Mouse (Mus musculus): ENCODE measurements around the gene Gnb1l. TPM values are rescaled to one million over a fixed set of nuclear protein-coding genes. Genes with fewer than 3 reads are reported as not detected.

Gnb1l gene
- polyA plus RNA-seq, 1 experiment from 2014 or later = 15.7 TPM

DNA sequence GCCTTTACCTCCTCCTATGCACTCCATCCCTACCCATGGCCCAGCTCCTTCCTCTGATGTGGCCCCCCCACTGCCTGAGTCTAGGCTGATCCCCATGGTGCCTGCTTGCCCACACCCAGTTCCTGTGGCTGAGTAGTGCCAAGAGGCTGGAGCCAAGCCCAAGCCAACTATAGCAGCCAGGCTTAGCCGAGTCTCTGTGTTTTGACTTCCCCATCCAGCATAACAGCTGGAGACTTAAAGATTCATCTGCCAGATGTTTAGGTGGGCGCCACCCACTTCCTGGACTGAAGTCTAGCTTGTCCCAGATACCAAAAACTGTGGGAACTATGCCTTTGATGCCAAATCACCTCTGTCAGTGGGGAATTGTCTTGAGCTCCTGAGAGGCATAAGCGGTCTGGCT is 34.2 kb upstream of the Gnb1l start:
- peaks cover 2% of the 10 kb centered on the region; the same call in 1 of the 2 replicates for H3K36me3 ChIP-seq
- WGBS = 49% methylated on average over 3 of the region's 3 CpGs
- H3K4me1 ChIP-seq = peaks cover 20% of the 10 kb centered on the region
- no peak overlapping the region for H3K4me2 ChIP-seq
- no peaks in the 10 kb centered on the region for H3K27me3 ChIP-seq
- H3K9ac ChIP-seq = no peak overlapping the region
- H3K4me3 ChIP-seq = no peak overlapping the region
- no peaks in the 10 kb centered on the region for H3K9me3 ChIP-seq
- no peak overlapping the region for H3K27ac ChIP-seq
- no peak for ATAC-seq (ENCODE audit: borderline replicate concordance, extremely low read depth, low FRiP score, low TSS enrichment)

DNA sequence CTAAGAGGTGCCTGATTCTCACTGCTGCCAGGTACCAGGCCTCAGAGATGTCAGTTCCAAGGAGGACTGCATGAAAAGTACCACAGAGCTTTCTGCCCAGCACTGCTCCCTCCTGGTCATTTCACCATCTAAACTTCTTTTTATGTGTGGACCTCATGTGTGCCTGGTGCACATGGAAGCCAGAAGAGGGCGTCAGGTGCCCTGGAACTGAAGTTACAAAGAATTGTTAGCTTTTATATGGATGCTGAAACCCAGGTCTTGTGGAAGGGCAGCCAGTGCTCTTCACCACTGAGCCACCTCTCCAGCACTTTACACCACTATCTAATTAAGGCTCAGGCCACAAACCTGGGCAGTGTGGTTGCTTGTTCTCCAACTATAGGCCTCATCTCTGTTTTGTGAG is 27.7 kb upstream of the Gnb1l start:
- H3K9me3 ChIP-seq = no peaks in the 10 kb centered on the region

DNA sequence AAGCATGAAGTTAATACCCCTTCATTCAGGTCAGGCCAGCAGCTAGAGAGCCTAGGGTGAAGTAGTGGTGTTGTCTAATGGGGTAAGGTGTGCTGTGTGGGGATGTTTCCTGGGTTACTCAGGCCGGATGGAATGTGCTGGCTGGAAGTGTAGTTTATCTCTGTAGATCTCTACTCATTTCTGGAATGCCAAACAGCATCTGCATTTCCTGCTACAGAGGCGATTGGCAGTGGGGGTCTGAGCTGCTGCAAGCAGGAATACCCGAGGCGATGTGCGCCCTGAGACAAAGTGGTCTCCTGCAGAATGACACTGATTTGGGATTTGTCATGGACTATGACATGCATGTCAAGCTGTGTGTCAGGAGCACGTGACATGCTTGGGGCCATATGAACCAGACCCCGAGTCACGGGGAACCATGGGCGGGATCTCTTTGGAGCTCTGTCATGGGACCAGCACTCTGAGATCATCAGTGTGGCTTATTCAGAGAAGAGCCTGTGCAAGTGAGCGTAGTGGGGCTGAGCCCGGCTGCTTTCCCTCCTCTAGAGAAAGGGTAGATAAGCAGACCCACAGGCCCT is 27.0 kb upstream of the Gnb1l start:
- Histone ChIP-seq H3K27ac (no peak overlapping the region), H3K36me3 (peaks cover 5% of the 10 kb centered on the region; the same call in 1 of the 2 replicates)
- ATAC-seq (ENCODE audit: borderline replicate concordance, extremely low read depth, low FRiP score, low TSS enrichment) = no peak

More for the DNA sequence above, 27.7 kb upstream of the Gnb1l start:
- Histone ChIP-seq H3K9ac (no peak overlapping the region), H3K27ac (no peak overlapping the region), H3K4me2 (no peak overlapping the region), H3K36me3 (peaks cover 5% of the 10 kb centered on the region; the same call in 1 of the 2 replicates), H3K4me1 (peaks cover 10% of the 10 kb centered on the region), H3K4me3 (no peak overlapping the region), H3K27me3 (no peaks in the 10 kb centered on the region)
- 36% methylated on average over 1 of the region's 1 CpGs for WGBS
- no peak for ATAC-seq (ENCODE audit: borderline replicate concordance, extremely low read depth, low FRiP score, low TSS enrichment)

DNA sequence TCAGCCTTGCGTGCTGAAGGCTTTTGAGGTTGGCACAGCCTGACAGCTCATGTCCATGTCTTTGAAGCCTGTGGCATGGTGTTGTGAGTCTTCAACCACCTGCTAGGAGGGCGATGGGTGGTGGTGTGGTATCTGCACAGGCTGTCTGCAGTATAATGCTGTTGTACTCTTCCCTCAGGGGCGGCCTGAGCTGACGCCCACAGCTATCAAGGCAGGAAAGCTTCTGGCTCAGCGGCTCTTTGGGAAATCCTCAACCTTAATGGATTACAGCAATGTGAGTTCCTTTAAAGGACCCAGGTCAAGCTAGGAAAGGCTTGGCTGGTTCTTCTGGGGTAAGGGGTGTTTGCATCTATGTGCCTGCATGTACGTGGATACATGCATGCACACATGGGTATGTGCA is 26.5 kb upstream of the Gnb1l start:
- H3K4me2 ChIP-seq = no peak overlapping the region
- H3K27me3 ChIP-seq = no peaks in the 10 kb centered on the region
- H3K36me3 ChIP-seq = peaks cover 5% of the 10 kb centered on the region; the same call in 1 of the 2 replicates
- WGBS = 85% methylated on average over 6 of the region's 6 CpGs
- H3K4me3 ChIP-seq = no peak overlapping the region
- ATAC-seq (ENCODE audit: borderline replicate concordance, extremely low read depth, low FRiP score, low TSS enrichment) = no peak
- H3K27ac ChIP-seq = no peak overlapping the region
- H3K9me3 ChIP-seq = no peaks in the 10 kb centered on the region
- H3K9ac ChIP-seq = no peak overlapping the region
- peaks cover 10% of the 10 kb centered on the region for H3K4me1 ChIP-seq

More for the DNA sequence above, 27.0 kb upstream of the Gnb1l start:
- Histone ChIP-seq H3K9ac (no peak overlapping the region), H3K4me3 (no peak overlapping the region), H3K4me2 (no peak overlapping the region), H3K4me1 (peaks cover 10% of the 10 kb centered on the region), H3K9me3 (no peaks in the 10 kb centered on the region), H3K27me3 (no peaks in the 10 kb centered on the region)
- 66% methylated on average over 11 of the region's 11 CpGs for WGBS

DNA sequence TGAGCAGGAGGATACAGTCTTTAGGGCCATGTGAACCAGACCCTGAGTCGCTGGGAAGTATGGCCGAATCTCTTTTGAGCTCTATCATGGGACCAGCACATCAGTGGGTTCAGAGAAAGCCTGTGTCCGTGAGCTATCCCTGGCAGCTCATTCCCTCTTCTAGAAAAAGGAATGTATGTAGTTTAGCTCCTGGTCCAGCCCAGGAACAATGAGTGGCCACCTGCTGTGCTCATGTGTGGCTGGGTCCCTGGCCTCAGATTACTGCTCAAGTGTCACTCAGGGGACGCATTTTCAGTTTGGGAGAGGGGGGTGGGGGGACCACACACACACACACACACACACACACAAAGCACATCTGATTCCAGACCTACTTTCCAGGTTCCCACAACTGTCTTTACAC is 26.1 kb upstream of the Gnb1l start:
- peaks cover 5% of the 10 kb centered on the region; the same call in 1 of the 2 replicates for H3K36me3 ChIP-seq
- no peaks in the 10 kb centered on the region for H3K27me3 ChIP-seq
- H3K4me2 ChIP-seq = no peak overlapping the region
- no peak for ATAC-seq (ENCODE audit: borderline replicate concordance, extremely low read depth, low FRiP score, low TSS enrichment)
- H3K9me3 ChIP-seq = no peaks in the 10 kb centered on the region
- H3K27ac ChIP-seq = no peak overlapping the region
- H3K4me3 ChIP-seq = no peak overlapping the region
- WGBS = 72% methylated on average over 4 of the region's 4 CpGs
- H3K9ac ChIP-seq = no peak overlapping the region
- peaks cover 10% of the 10 kb centered on the region for H3K4me1 ChIP-seq

DNA sequence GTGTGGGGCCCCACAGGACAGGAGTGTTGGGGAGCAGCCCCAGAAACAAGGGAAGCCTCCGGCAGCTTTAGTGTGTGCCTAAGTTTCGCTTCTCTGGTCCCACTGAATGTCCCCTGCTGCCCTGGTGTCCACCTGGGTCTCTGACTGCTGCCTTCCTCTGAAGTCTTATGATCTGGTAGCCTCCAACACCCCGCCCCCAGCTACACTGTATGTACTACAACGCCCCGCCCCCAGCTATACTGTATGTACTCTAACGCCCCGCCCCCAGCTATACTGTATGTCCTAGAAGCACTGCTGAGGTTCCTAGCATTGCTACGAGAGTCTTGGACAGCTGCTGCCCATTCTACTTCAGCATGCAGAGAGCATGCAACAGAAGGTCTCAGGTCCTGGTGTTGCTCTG is 25.5 kb upstream of the Gnb1l start:
- WGBS = 62% methylated on average over 8 of the region's 8 CpGs
- H3K4me3 ChIP-seq = no peak overlapping the region
- H3K4me1 ChIP-seq = peaks cover 10% of the 10 kb centered on the region
- H3K9me3 ChIP-seq = no peaks in the 10 kb centered on the region
- peaks cover 5% of the 10 kb centered on the region; the same call in 1 of the 2 replicates for H3K36me3 ChIP-seq
- no peak overlapping the region for H3K4me2 ChIP-seq
- H3K9ac ChIP-seq = no peak overlapping the region
- H3K27ac ChIP-seq = no peak overlapping the region
- ATAC-seq (ENCODE audit: borderline replicate concordance, extremely low read depth, low FRiP score, low TSS enrichment) = 0 out of 2 replicates have a peak, but pooled peaks have one; percentile 55
- no peaks in the 10 kb centered on the region for H3K27me3 ChIP-seq

DNA sequence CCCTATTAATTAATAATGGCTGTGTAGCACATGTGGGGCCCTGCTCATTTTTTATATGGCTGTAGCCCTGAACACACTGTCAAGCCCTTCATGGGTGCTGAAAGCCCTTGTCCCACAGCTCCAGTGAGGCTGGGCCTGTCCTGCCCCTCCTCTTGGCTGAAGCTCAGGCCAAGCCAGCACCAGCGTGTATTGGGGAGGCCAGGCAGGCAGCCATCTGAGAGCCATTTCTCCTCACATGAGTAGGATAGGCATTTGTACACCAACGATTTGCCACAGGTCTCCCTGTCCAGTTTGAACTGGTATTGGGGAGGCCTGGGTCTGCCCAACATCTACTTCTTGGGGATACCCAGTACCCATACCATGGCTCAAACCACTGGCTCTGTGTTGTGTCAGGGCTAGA is 24.5 kb upstream of the Gnb1l start:
- peaks cover 5% of the 10 kb centered on the region; the same call in 1 of the 2 replicates for H3K36me3 ChIP-seq
- no peak for ATAC-seq (ENCODE audit: borderline replicate concordance, extremely low read depth, low FRiP score, low TSS enrichment)

DNA sequence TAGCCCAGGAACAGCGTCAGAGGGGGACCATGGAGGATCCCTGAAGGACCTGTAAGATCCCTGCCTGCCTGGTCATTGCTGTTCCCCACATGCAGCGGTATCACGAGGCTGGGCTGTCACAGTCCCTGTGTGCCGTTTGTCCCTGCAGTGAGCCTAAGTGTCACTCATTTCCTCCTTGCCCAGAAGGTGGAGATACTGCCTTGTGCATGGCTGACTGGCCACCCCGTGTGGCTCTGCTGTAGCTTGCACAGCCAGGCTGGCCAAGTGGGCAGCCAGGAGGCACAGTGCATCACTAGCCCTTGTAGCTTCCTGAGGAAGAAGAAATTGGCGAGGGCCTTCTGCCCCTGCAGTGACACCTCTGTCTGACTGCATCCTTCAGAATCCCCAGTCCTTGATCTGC is 20.5 kb upstream of the Gnb1l start:
- H3K27ac ChIP-seq = no peak overlapping the region
- no peaks in the 10 kb centered on the region for H3K9me3 ChIP-seq
- no peaks in the 10 kb centered on the region for H3K27me3 ChIP-seq
- ATAC-seq (ENCODE audit: borderline replicate concordance, extremely low read depth, low FRiP score, low TSS enrichment) = no peak
- H3K9ac ChIP-seq = no peak overlapping the region
- H3K4me1 ChIP-seq = peaks cover 6% of the 10 kb centered on the region; the same call in 1 of the 2 replicates
- WGBS = 60% methylated on average over 6 of the region's 6 CpGs
- no peaks in the 10 kb centered on the region for H3K36me3 ChIP-seq
- no peak overlapping the region for H3K4me2 ChIP-seq
- H3K4me3 ChIP-seq = no peak overlapping the region

More for the DNA sequence above, 24.5 kb upstream of the Gnb1l start:
- 58% methylated on average over 2 of the region's 2 CpGs for WGBS
- Histone ChIP-seq H3K9ac (no peak overlapping the region), H3K27ac (no peak overlapping the region), H3K4me3 (no peak overlapping the region), H3K9me3 (no peaks in the 10 kb centered on the region), H3K4me1 (peaks cover 10% of the 10 kb centered on the region), H3K27me3 (no peaks in the 10 kb centered on the region), H3K4me2 (no peak overlapping the region)

DNA sequence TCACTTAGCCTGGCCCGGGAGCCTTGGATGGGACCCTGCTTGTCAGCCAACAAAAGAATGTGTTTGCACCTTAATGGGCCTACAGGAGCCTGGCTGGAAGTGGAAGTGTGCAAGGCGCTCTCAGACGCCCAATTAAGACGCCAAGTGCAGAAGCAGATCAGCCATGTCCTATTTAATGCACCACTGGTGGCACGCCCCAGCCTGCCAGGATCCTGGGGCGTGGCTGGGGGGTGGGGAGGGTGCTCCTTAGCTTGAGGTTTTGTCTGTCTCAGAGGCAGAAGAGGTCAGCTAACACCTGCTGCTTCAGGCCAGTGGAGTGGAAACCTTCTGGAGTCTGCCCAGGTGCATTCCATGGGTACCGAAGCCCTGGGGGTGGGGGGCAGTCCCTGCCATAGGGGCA is 18.8 kb upstream of the Gnb1l start:
- H3K9me3 ChIP-seq = no peaks in the 10 kb centered on the region
- H3K4me1 ChIP-seq = 0 out of 2 replicates have a peak, but pooled peaks cover 4% of the 10 kb centered on the region
- no peaks in the 10 kb centered on the region for H3K27me3 ChIP-seq
- no peak overlapping the region for H3K4me2 ChIP-seq
- no peak for ATAC-seq (ENCODE audit: borderline replicate concordance, extremely low read depth, low FRiP score, low TSS enrichment)
- H3K4me3 ChIP-seq = no peak overlapping the region
- 48% methylated on average over 7 of the region's 7 CpGs for WGBS
- no peaks in the 10 kb centered on the region for H3K36me3 ChIP-seq
- H3K9ac ChIP-seq = no peak overlapping the region
- 0 out of 2 replicates have a peak overlapping the region, but pooled peaks have one; percentile 9 for H3K27ac ChIP-seq

DNA sequence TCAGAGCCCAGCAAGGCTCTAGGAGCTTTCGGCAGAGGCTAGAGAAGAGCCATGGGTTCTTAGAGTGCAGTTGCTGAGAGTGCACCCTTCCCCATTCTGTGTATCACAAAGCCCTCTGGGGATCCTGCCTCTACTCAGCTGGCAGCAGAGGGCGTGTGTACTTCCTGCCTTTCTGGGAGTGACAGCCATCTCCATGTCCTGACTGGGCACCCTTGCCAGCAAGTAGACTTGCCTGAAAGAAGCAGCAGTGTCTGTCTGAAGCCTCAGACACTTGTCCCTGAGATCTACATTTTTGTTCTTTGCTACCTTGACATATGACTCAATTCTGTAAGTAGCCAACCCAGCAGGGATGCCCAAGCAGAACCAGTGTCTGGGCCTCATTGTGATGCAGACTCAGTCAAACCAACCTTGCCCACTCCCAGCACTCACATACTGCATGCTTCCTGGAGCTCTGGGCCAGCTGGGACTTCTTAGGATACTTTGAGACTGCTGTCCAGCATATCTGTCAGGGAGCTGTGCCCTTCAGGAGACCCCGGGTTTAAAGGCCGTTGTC is 17.5 kb upstream of the Gnb1l start:
- Histone ChIP-seq H3K4me1 (0 out of 2 replicates have a peak, but pooled peaks cover 4% of the 10 kb centered on the region), H3K9me3 (no peaks in the 10 kb centered on the region), H3K4me3 (no peak overlapping the region), H3K9ac (no peak overlapping the region), H3K27me3 (no peaks in the 10 kb centered on the region), H3K36me3 (no peaks in the 10 kb centered on the region), H3K27ac (no peak overlapping the region), H3K4me2 (no peak overlapping the region)
- 68% methylated on average over 4 of the region's 4 CpGs for WGBS
- ATAC-seq (ENCODE audit: borderline replicate concordance, extremely low read depth, low FRiP score, low TSS enrichment) = no peak

DNA sequence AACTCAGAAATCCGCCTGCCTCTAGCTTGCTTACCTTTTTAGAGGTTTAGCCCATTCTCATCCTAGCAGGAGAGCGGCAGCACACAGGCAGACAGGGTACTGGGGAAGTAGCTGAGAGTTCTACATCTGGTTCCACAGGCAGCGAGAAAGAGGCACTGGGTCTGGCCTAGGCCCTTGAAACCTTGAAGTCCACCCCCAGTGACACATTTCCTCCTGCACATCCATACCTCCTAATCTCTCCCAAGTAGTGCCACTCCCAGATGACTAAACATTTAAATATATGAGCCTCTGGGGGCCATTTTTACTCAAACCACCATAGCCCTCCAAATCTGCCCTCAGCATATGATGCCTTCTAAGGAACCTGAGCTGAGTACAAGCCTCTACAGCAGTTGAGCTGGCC is 16.1 kb upstream of the Gnb1l start:
- 79% methylated on average over 3 of the region's 3 CpGs for WGBS
- no peak for ATAC-seq (ENCODE audit: borderline replicate concordance, extremely low read depth, low FRiP score, low TSS enrichment)
- no peaks in the 10 kb centered on the region for H3K36me3 ChIP-seq
- no peak overlapping the region for H3K4me3 ChIP-seq
- no peak overlapping the region for H3K9ac ChIP-seq
- H3K27me3 ChIP-seq = no peaks in the 10 kb centered on the region
- H3K27ac ChIP-seq = no peak overlapping the region
- 0 out of 2 replicates have a peak, but pooled peaks cover 4% of the 10 kb centered on the region for H3K4me1 ChIP-seq
- H3K4me2 ChIP-seq = no peak overlapping the region
- no peaks in the 10 kb centered on the region for H3K9me3 ChIP-seq

DNA sequence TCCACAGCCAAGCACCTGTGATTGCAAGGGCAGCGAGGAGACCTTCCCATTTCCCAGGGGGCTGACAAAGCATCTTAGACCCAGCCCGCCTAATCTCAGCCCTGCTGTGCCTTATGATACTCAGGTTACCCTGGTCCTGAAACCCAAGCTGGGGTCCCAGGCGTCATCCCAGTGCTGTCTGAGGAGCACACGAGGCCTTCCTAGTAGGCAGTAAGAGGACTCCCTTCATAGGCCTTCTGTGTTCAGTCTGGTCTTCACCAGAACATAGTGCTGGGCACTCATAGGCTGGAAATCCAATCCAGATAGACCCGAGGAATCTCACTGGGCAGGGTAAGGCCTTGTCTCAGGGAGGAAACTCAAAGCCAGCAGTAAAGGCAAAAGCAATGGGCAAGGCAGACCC is 14.7 kb upstream of the Gnb1l start:
- Histone ChIP-seq H3K4me2 (no peak overlapping the region), H3K4me1 (0 out of 2 replicates have a peak, but pooled peaks cover 4% of the 10 kb centered on the region), H3K9me3 (no peaks in the 10 kb centered on the region), H3K9ac (no peak overlapping the region), H3K36me3 (no peaks in the 10 kb centered on the region), H3K27ac (no peak overlapping the region), H3K27me3 (no peaks in the 10 kb centered on the region), H3K4me3 (no peak overlapping the region)
- no peak for ATAC-seq (ENCODE audit: borderline replicate concordance, extremely low read depth, low FRiP score, low TSS enrichment)
- WGBS = 69% methylated on average over 5 of the region's 5 CpGs
